Mouse (Mus musculus) embryonic facial prominence, embryonic 12.5 days (tissue): ENCODE results near the gene Ctsd. TPM values are rescaled to one million over a fixed set of nuclear protein-coding genes. Genes with fewer than 3 reads are reported as not detected.

Source experiments
- ATAC-seq: fragments of 200-750 bp; cut with Nextera tagmentation; 2 replicates; pipeline ENCODE4 v1.8.0; 2017; ENCODE audit not compliant: insufficient number of reproducible peaks, insufficient read depth, low FRiP score, low TSS enrichment
- H3K27ac ChIP-seq: fragments of 300-500 bp; sonication (generic); 2 replicates; pipeline ENCODE4 v1.5.1; 2016; ENCODE audit warnings: mild to moderate bottlenecking
- H3K27me3 ChIP-seq: fragments of 300-500 bp; sonication (generic); 2 replicates; pipeline ENCODE4 v1.6.1; 2016; ENCODE audit warnings: mild to moderate bottlenecking, moderate library complexity
- H3K36me3 ChIP-seq: fragments of 300-500 bp; sonication (generic); 2 replicates; pipeline ENCODE4 v1.6.1; 2016; ENCODE audit warnings: mild to moderate bottlenecking
- H3K4me1 ChIP-seq: fragments of 300-500 bp; sonication (generic); 2 replicates; pipeline ENCODE4 v1.6.1; 2016
- H3K4me2 ChIP-seq: fragments of 300-500 bp; sonication (generic); replicated peaks from 2 replicates; pipeline ENCODE4 v1.6.1; 2016; ENCODE audit warnings: mild to moderate bottlenecking, moderate library complexity
- H3K4me3 ChIP-seq: fragments of 300-500 bp; sonication (generic); 2 replicates; pipeline ENCODE4 v1.5.1; 2016; ENCODE audit warnings: mild to moderate bottlenecking
- H3K9ac ChIP-seq: fragments of 300-500 bp; sonication (generic); 2 replicates; pipeline ENCODE4 v1.6.1; 2016; ENCODE audit warnings: mild to moderate bottlenecking, moderate library complexity
- H3K9me3 ChIP-seq: fragments of 300-500 bp; sonication (generic); 2 replicates; pipeline ENCODE4 v1.6.1; 2016; ENCODE audit warnings: mild to moderate bottlenecking, moderate library complexity
- WGBS: fragments of 180-500 bp; shearing (Covaris S2); methylation state at CpG from one replicate; pipeline ENCODE4 v1.1.7; 2016; 5-methylcytosine and 5-hydroxymethylcytosine counted together
- polyA plus RNA-seq: library from polyadenylated mRNA; unstranded; fragments of >200 nt; fragmentation: Nextera tagmentation; extraction: Ambion mirVana; gene quantifications from 2 replicates; pipeline ENCODE4 v1.2.1, GENCODE M21; 2016

The Ctsd gene
- polyA plus RNA-seq, 1 experiment from 2014 or later: 208 TPM

- H3K4me2 ChIP-seq: peak overlapping the region; percentile 93
- no peaks in the 10 kb centered on the region for H3K27me3 ChIP-seq
- H3K9ac ChIP-seq: 0 out of 2 replicates have a peak overlapping the region, but pooled peaks have one; percentile 74
- H3K36me3 ChIP-seq: peaks cover 44% of the 10 kb centered on the region
- WGBS: 87% methylated on average over 3 of the region's 3 CpGs
- no peaks in the 10 kb centered on the region for H3K9me3 ChIP-seq
- peaks cover 17% of the 10 kb centered on the region for H3K4me1 ChIP-seq
- no peak for ATAC-seq
- peak overlapping the region; percentile 81 for H3K4me3 ChIP-seq
- H3K27ac ChIP-seq: no peak overlapping the region
Measured at GRCm38 (mm10) chr7:142385742-142386403, 2.0 kb downstream of the Ctsd start.

GRCm38 (mm10) chr7:142384306-142384705 is 3.5 kb downstream of the Ctsd start:
- H3K9ac ChIP-seq: no peak overlapping the region
- no peaks in the 10 kb centered on the region for H3K9me3 ChIP-seq
- no peaks in the 10 kb centered on the region for H3K27me3 ChIP-seq
- WGBS: 86% methylated on average over 10 of the region's 10 CpGs
- H3K4me1 ChIP-seq: peaks cover 17% of the 10 kb centered on the region
- H3K4me2 ChIP-seq: no peak overlapping the region
- H3K4me3 ChIP-seq: no peak overlapping the region
- no peak overlapping the region for H3K27ac ChIP-seq
- H3K36me3 ChIP-seq: peaks cover 60% of the 10 kb centered on the region
- no peak for ATAC-seq

- peaks cover 17% of the 10 kb centered on the region for H3K4me1 ChIP-seq
- peaks cover 75% of the 10 kb centered on the region for H3K36me3 ChIP-seq
- H3K4me2 ChIP-seq: no peak within 1 kb of the TSS
- no peak within 1 kb of the TSS for H3K27ac ChIP-seq
- H3K9me3 ChIP-seq: no peaks in the 10 kb centered on the region
- H3K4me3 ChIP-seq: no peak within 1 kb of the TSS
- H3K9ac ChIP-seq: no peak within 1 kb of the TSS
- WGBS: 98% methylated on average over 5 of the region's 5 CpGs
- no peak for ATAC-seq
- no peaks in the 10 kb centered on the region for H3K27me3 ChIP-seq
Measured at GRCm38 (mm10) chr7:142382567-142382966, 5.3 kb downstream of the Ctsd start, which contains the start of gene Gm49369. TSS of gene Gm49369 (minus strand) at chr7:142382667.

- H3K4me3 ChIP-seq: no peak overlapping the region
- H3K9me3 ChIP-seq: no peaks in the 10 kb centered on the region
- H3K9ac ChIP-seq: no peak overlapping the region
- H3K4me2 ChIP-seq: no peak overlapping the region
- WGBS: 91% methylated on average over 4 of the region's 4 CpGs
- no peak overlapping the region for H3K27ac ChIP-seq
- no peaks in the 10 kb centered on the region for H3K27me3 ChIP-seq
- H3K4me1 ChIP-seq: peaks cover 6% of the 10 kb centered on the region
- ATAC-seq: no peak
- H3K36me3 ChIP-seq: peaks cover 89% of the 10 kb centered on the region
Measured at GRCm38 (mm10) chr7:142381175-142381574, 6.7 kb downstream of the Ctsd start.

- Histone ChIP-seq H3K9ac (no peak overlapping the region), H3K4me2 (no peak overlapping the region), H3K4me3 (no peak overlapping the region), H3K36me3 (peaks cover 86% of the 10 kb centered on the region), H3K27ac (no peak overlapping the region), H3K27me3 (no peaks in the 10 kb centered on the region), H3K9me3 (no peaks in the 10 kb centered on the region), H3K4me1 (peaks cover under 1% of the 10 kb centered on the region; the same call in 1 of the 2 replicates)
- ATAC-seq: no peak
- 89% methylated on average over 6 of the region's 6 CpGs for WGBS
Measured at GRCm38 (mm10) chr7:142379186-142379585, 8.7 kb downstream of the Ctsd start.

- 92% methylated on average over 14 of the region's 14 CpGs for WGBS
- Histone ChIP-seq H3K27ac (no peak overlapping the region), H3K4me3 (no peak overlapping the region), H3K27me3 (peaks cover 11% of the 10 kb centered on the region), H3K4me2 (no peak overlapping the region), H3K9ac (no peak overlapping the region), H3K36me3 (peaks cover 68% of the 10 kb centered on the region), H3K4me1 (peaks cover 8% of the 10 kb centered on the region; the same call in 1 of the 2 replicates), H3K9me3 (no peaks in the 10 kb centered on the region)
- no peak for ATAC-seq
Measured at GRCm38 (mm10) chr7:142377233-142377925, 10.5 kb downstream of the Ctsd start.

GRCm38 (mm10) chr7:142376096-142376495 is 11.7 kb downstream of the Ctsd start:
- Histone ChIP-seq H3K9me3 (no peaks in the 10 kb centered on the region), H3K4me1 (peaks cover 20% of the 10 kb centered on the region; the same call in 1 of the 2 replicates), H3K27ac (no peak overlapping the region), H3K36me3 (peaks cover 55% of the 10 kb centered on the region), H3K4me2 (no peak overlapping the region), H3K27me3 (peaks cover 24% of the 10 kb centered on the region), H3K4me3 (no peak overlapping the region), H3K9ac (no peak overlapping the region)
- ATAC-seq: no peak
- 76% methylated on average over 4 of the region's 4 CpGs for WGBS

GRCm38 (mm10) chr7:142375261-142375724 is 12.5 kb downstream of the Ctsd start:
- H3K9me3 ChIP-seq: no peaks in the 10 kb centered on the region
- H3K27me3 ChIP-seq: peaks cover 32% of the 10 kb centered on the region
- H3K4me1 ChIP-seq: peaks cover 20% of the 10 kb centered on the region; the same call in 1 of the 2 replicates
- no peak overlapping the region for H3K4me2 ChIP-seq
- WGBS: 81% methylated on average over 6 of the region's 6 CpGs
- H3K4me3 ChIP-seq: no peak overlapping the region
- no peak for ATAC-seq
- H3K27ac ChIP-seq: no peak overlapping the region
- H3K9ac ChIP-seq: no peak overlapping the region
- peaks cover 47% of the 10 kb centered on the region for H3K36me3 ChIP-seq

GRCm38 (mm10) chr7:142374413-142375015 is 13.3 kb downstream of the Ctsd start:
- H3K4me3 ChIP-seq: no peak overlapping the region
- no peak overlapping the region for H3K27ac ChIP-seq
- H3K9me3 ChIP-seq: no peaks in the 10 kb centered on the region
- no peak overlapping the region for H3K9ac ChIP-seq
- peaks cover 20% of the 10 kb centered on the region; the same call in 1 of the 2 replicates for H3K4me1 ChIP-seq
- H3K4me2 ChIP-seq: no peak overlapping the region
- 87% methylated on average over 5 of the region's 5 CpGs for WGBS
- peaks cover 40% of the 10 kb centered on the region for H3K27me3 ChIP-seq
- no peak for ATAC-seq
- H3K36me3 ChIP-seq: peaks cover 39% of the 10 kb centered on the region

- Histone ChIP-seq H3K4me1 (peaks cover 20% of the 10 kb centered on the region; the same call in 1 of the 2 replicates), H3K36me3 (peaks cover 34% of the 10 kb centered on the region), H3K4me3 (peak within 1 kb of the TSS; percentile 44; the same call in 1 of the 2 replicates), H3K9ac (no peak within 1 kb of the TSS), H3K9me3 (no peaks in the 10 kb centered on the region), H3K27me3 (peaks cover 44% of the 10 kb centered on the region), H3K4me2 (peak within 1 kb of the TSS; percentile 83), H3K27ac (no peak within 1 kb of the TSS)
- ATAC-seq: no peak
- 60% methylated on average over 8 of the region's 8 CpGs for WGBS
Measured at GRCm38 (mm10) chr7:142373641-142374412, 14.0 kb downstream of the Ctsd start, which contains the start of gene Ifitm10. TSS of gene Ifitm10 (minus strand) at chr7:142373753.

- 79% methylated on average over 5 of the region's 5 CpGs for WGBS
- Histone ChIP-seq H3K9ac (no peak overlapping the region), H3K9me3 (no peaks in the 10 kb centered on the region), H3K4me3 (no peak overlapping the region), H3K27ac (no peak overlapping the region), H3K27me3 (peaks cover 46% of the 10 kb centered on the region), H3K4me1 (peaks cover 20% of the 10 kb centered on the region; the same call in 1 of the 2 replicates), H3K36me3 (peaks cover 27% of the 10 kb centered on the region), H3K4me2 (no peak overlapping the region)
- ATAC-seq: no peak
Measured at GRCm38 (mm10) chr7:142373039-142373438, 14.8 kb downstream of the Ctsd start.
